Mouse (Mus musculus) kidney, adult 2 months (tissue): ENCODE data around the gene Ntf3. TPM values are rescaled to one million over a fixed set of nuclear protein-coding genes. Genes with fewer than 3 reads are reported as not detected.

Experiments used
- DNase-seq: peaks from one replicate; pipeline ENCODE4 v3.0.0; 2021
- H3K27ac ChIP-seq: fragments of 200-500 bp; 2 replicates; pipeline ENCODE4 v1.5.1; 2012; ENCODE audit warnings: low read depth, low read length, control low read depth, inconsistent platforms; ENCODE audit not compliant: insufficient read depth
- H3K27me3 ChIP-seq: fragments of 200-500 bp; replicated peaks from 2 replicates; pipeline ENCODE4 v1.6.1; 2012; ENCODE audit warnings: mild to moderate bottlenecking, moderate library complexity, low read length, inconsistent platforms; ENCODE audit not compliant: control insufficient read depth, insufficient read depth
- H3K36me3 ChIP-seq: fragments of 200-500 bp; 2 replicates; pipeline ENCODE4 v1.6.1; 2012; ENCODE audit warnings: mild to moderate bottlenecking, moderate library complexity, low read length, inconsistent platforms; ENCODE audit not compliant: control insufficient read depth, insufficient read depth
- H3K4me1 ChIP-seq: fragments of 200-500 bp; 2 replicates; pipeline ENCODE4 v1.6.1; 2011; ENCODE audit warnings: low read length; ENCODE audit not compliant: control insufficient read depth, insufficient read depth
- H3K4me3 ChIP-seq: fragments of 200-500 bp; 2 replicates; pipeline ENCODE4 v1.5.1; 2011; ENCODE audit warnings: mild to moderate bottlenecking, low read depth, low read length, control low read depth; ENCODE audit not compliant: insufficient read depth
- CTCF ChIP-seq: fragments of 200-500 bp; conservative IDR thresholded peaks from 2 replicates; pipeline ENCODE4 v1.5.1; 2011; ENCODE audit warnings: low read depth, mild to moderate bottlenecking, control low read depth, low read length, moderate library complexity, mixed read lengths; ENCODE audit not compliant: insufficient read depth, insufficient read length
- POLR2A ChIP-seq: fragments of 200-500 bp; IDR thresholded peaks from one replicate; pipeline ENCODE4 v1.6.1; 2011; ENCODE audit warnings: low read depth, low read length, control low read depth
- WGBS: fragments of 180-500 bp; shearing (Covaris S2); methylation state at CpG from one replicate; pipeline ENCODE4 v1.1.7; 2018; 5-methylcytosine and 5-hydroxymethylcytosine counted together
- polyA plus RNA-seq: library from polyadenylated mRNA; depleted of rRNA; stranded (reverse); fragments of >200 nt; gene quantifications from 2 replicates; pipeline ENCODE4 v1.2.3, GENCODE M21; 2012

Ntf3 gene
- polyA plus RNA-seq, 1 experiment = 4.1 TPM

GRCm38 (mm10) chr6:126190218-126190871 lies 23.6 kb upstream of the Ntf3 start:
- H3K4me1 ChIP-seq = no peaks in the 10 kb centered on the region
- WGBS = 46% methylated on average over 10 of the region's 10 CpGs
- TF ChIP-seq POLR2A = no peak
- H3K27ac ChIP-seq = no peak overlapping the region
- no peaks in the 10 kb centered on the region for H3K36me3 ChIP-seq
- no peak overlapping the region for H3K4me3 ChIP-seq
- no peaks in the 10 kb centered on the region for H3K27me3 ChIP-seq
- peak; percentile 40 for DNase-seq

GRCm38 (mm10) chr6:126187400-126187799 lies 20.7 kb upstream of the Ntf3 start:
- H3K4me1 ChIP-seq = no peaks in the 10 kb centered on the region
- WGBS = 83% methylated on average over 8 of the region's 8 CpGs
- no peak overlapping the region for H3K4me3 ChIP-seq
- TF ChIP-seq POLR2A (no peak), CTCF (no peak)
- no peak overlapping the region for H3K27ac ChIP-seq
- no peaks in the 10 kb centered on the region for H3K36me3 ChIP-seq
- no peaks in the 10 kb centered on the region for H3K27me3 ChIP-seq
- DNase-seq = no peak

- Histone ChIP-seq H3K27ac (no peak overlapping the region), H3K4me3 (no peak overlapping the region), H3K27me3 (no peaks in the 10 kb centered on the region), H3K4me1 (no peaks in the 10 kb centered on the region), H3K36me3 (no peaks in the 10 kb centered on the region)
- no peak for TF ChIP-seq POLR2A
- TF ChIP-seq CTCF = no peak
- WGBS = 90% methylated on average over 1 of the region's 1 CpGs
- no peak for DNase-seq
These were observed 19.4 kb upstream of the Ntf3 start for GRCm38 (mm10) chr6:126186116-126186515.

GRCm38 (mm10) chr6:126172071-126172470 lies 5.4 kb upstream of the Ntf3 start:
- 84% methylated on average over 1 of the region's 1 CpGs for WGBS
- no peak overlapping the region for H3K4me3 ChIP-seq
- H3K4me1 ChIP-seq = no peaks in the 10 kb centered on the region

GRCm38 (mm10) chr6:126170772-126171171 lies 4.1 kb upstream of the Ntf3 start:
- TF ChIP-seq CTCF (no peak), POLR2A (no peak)
- 87% methylated on average over 4 of the region's 4 CpGs for WGBS
- Histone ChIP-seq H3K4me1 (no peaks in the 10 kb centered on the region), H3K36me3 (no peaks in the 10 kb centered on the region), H3K4me3 (no peak overlapping the region), H3K27me3 (no peaks in the 10 kb centered on the region), H3K27ac (no peak overlapping the region)
- no peak for DNase-seq

More at GRCm38 (mm10) chr6:126172071-126172470, 5.4 kb upstream of the Ntf3 start:
- Histone ChIP-seq H3K27ac (no peak overlapping the region), H3K36me3 (no peaks in the 10 kb centered on the region), H3K27me3 (no peaks in the 10 kb centered on the region)
- DNase-seq = no peak
- TF ChIP-seq CTCF (no peak), POLR2A (no peak)

- H3K4me1 ChIP-seq = no peaks in the 10 kb centered on the region
- peak; percentile 54 for DNase-seq
- no peak overlapping the region for H3K4me3 ChIP-seq
- H3K27ac ChIP-seq = no peak overlapping the region
- WGBS = 24% methylated on average over 3 of the region's 3 CpGs
- H3K36me3 ChIP-seq = no peaks in the 10 kb centered on the region
- H3K27me3 ChIP-seq = no peaks in the 10 kb centered on the region
- TF ChIP-seq CTCF (no peak), POLR2A (no peak)
These were observed 1.0 kb upstream of the Ntf3 start for GRCm38 (mm10) chr6:126167731-126168130.

GRCm38 (mm10) chr6:126167208-126167590 lies 489 bp upstream of the Ntf3 start:
- Histone ChIP-seq H3K27me3 (no peaks in the 10 kb centered on the region), H3K27ac (no peak overlapping the region), H3K4me3 (no peak overlapping the region; the same call in 1 of the 2 replicates), H3K36me3 (no peaks in the 10 kb centered on the region), H3K4me1 (no peaks in the 10 kb centered on the region)
- DNase-seq = no peak
- no peak for TF ChIP-seq CTCF
- no peak for TF ChIP-seq POLR2A
- 10% methylated on average over 6 of the region's 6 CpGs for WGBS
